Mouse (Mus musculus) fat pad, adult 2 months (tissue): ENCODE measurements around the gene Xrcc5.

ENCODE experiments used
- DNase-seq: peaks from one replicate; pipeline ENCODE4 v3.0.0-alpha.2; 2011; ENCODE audit warnings: low read depth, low spot score; ENCODE audit errors: extremely low read depth

Xrcc5 gene

GRCm38 (mm10) chr1:72307317-72307798 lies at the start of gene Xrcc5:
Xrcc5 (plus strand) TSS chr1:72307421.
- no peak for DNase-seq

DNA sequence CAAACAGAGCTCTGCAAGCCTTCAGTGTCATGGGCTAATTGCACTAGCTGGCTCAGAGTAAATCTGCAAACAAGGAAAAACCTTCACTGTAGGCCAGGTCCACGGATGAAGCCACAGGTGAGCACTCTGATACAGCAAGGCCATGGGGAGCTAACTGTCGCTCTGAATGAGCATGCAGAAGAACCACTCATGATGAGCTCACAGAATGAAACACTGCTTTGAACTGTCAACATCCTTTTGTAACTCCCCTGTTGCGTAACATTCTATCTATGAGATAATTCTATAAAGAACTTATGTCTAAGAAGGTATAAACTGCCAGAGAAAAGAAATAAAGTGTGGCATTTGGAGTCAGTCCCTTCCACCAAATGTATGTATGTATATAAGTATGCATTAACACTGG lies 44.1 kb upstream of the Xrcc5 start:
- DNase-seq: no peak

DNA sequence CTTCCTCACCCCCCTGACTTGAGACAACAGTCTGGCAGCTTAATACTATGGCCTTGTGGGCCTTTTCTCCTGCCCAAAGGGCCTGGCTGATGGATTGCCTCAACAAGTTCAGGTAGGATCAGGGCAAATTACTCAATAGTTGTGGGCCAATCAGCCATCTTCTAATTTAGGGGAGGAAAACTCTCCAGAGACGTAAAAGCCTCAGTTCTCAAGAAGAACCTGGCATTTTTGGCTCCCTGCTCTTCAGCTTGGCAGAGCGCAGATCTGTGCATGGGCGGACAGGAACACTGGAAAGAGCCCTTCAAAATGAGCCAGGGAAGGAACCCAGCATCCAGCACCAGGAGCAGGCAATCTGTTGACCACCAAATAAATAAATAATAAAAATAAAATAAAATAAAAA lies 29.1 kb upstream of the Xrcc5 start:
- peak; percentile 97 for DNase-seq

GRCm38 (mm10) chr1:72282604-72283003 lies 24.6 kb upstream of the Xrcc5 start:
- DNase-seq: no peak

GRCm38 (mm10) chr1:72283992-72284485 lies 23.2 kb upstream of the Xrcc5 start, which contains the start of the genes Pecr and Tmem169:
Pecr (minus strand) TSS chr1:72284314.
Tmem169 (plus strand) TSS chr1:72284369.
- DNase-seq: no peak

DNA sequence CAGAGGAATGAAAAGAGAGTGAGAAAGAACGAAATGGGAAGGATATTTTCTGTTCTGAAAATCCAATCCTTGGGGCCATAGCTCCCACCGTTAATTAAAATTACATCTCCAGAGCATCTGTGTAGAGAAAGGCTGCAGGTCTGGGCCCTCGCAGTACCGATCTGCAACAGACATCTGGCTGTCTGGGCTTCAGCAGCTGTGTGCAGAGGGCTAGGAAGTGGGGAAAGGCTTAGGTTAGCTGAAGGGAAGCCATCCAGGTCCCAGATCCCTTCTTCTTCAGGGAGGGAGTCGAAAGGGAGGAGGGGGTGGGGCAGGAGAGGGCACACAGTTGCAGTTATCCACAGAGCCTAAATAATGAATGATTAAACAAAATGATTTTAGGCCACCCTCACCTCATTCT lies 22.7 kb upstream of the Xrcc5 start:
- DNase-seq: no peak

- no peak for DNase-seq
Observed at GRCm38 (mm10) chr1:72286904-72287303, 20.3 kb upstream of the Xrcc5 start.

GRCm38 (mm10) chr1:72287893-72288292 lies 19.3 kb upstream of the Xrcc5 start:
- DNase-seq: no peak

GRCm38 (mm10) chr1:72288527-72289150 lies 18.6 kb upstream of the Xrcc5 start:
- DNase-seq: peak; percentile 92

- no peak for DNase-seq
Observed at GRCm38 (mm10) chr1:72290896-72291295, 16.3 kb upstream of the Xrcc5 start.

GRCm38 (mm10) chr1:72291421-72291820 lies 15.8 kb upstream of the Xrcc5 start:
- no peak for DNase-seq

- peak; percentile 92 for DNase-seq
Observed at GRCm38 (mm10) chr1:72291925-72292324, 15.3 kb upstream of the Xrcc5 start.

GRCm38 (mm10) chr1:72293869-72294663 lies 13.2 kb upstream of the Xrcc5 start:
- no peak for DNase-seq

- DNase-seq: no peak
Observed at GRCm38 (mm10) chr1:72295746-72296145, 11.5 kb upstream of the Xrcc5 start.

GRCm38 (mm10) chr1:72301845-72302244 lies 5.4 kb upstream of the Xrcc5 start:
- no peak for DNase-seq

DNA sequence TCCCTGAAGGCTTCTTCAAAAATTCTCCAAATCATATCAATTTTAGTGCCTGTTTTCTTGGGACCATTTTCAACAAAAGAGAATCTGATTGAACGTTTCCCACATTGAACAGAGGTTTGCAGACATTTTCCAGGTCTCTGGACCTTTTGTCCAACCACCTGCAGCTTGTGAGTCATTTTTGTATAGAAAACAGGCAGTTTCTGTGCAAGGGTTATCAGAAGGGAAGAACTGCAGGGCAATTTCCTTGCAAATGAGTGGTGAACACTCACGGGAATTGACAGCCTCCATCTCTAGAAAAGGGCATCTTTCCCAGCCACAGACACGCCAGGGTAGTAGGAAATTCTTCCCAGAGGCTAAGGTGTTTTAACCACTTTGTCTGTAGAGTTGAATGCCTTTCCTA lies 980 bp upstream of the Xrcc5 start:
- DNase-seq: no peak

DNA sequence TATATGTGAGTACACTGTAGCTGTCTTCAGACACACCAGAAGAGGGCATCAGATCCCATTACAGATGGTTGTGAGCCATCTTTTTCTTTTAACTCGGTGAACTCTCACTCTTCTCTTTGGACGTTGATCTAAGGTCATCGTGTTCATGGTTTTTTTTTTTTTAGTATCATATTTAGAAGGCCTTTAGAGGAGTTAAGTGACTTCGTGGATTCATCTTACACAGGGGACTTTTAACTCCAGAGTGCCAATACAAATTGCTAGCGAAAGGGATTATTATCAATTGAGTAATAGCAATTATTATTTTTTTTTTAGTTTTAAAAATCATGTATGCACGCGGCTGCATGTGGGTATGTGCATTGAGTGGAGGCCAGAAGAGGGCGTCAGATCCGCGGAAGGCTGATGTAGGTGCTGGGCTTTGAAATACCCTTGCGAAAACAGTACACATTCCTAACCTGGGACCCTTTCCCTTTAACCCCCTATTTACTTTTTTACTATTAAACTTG lies 491 bp upstream of the Xrcc5 start:
- DNase-seq: no peak

GRCm38 (mm10) chr1:72308919-72309318 lies 1.7 kb downstream of the Xrcc5 start:
- no peak for DNase-seq

- no peak for DNase-seq
Observed at GRCm38 (mm10) chr1:72309744-72310424, 2.7 kb downstream of the Xrcc5 start.

- DNase-seq: no peak
Observed at GRCm38 (mm10) chr1:72312701-72313398, 5.6 kb downstream of the Xrcc5 start.
